Mouse (Mus musculus) v-Abl transformed pro-B cells (cell line): ENCODE measurements at regions not wholly inside any gene's neighbourhood (a gene's known extent, or its start where the extent isn't known, plus 50 kb on each side); places are given as distances from the start of the nearest gene placed in this dataset.

Experiments
- in situ Hi-C, 2 experiments: fragments of 400-800 bp; cut with MboI; formaldehyde crosslinking; loops; one replicate each; pipeline ENCODE4 v1.15.1; 2025; ENCODE audit not compliant: unreplicated experiment in 2 of 2

DNA sequence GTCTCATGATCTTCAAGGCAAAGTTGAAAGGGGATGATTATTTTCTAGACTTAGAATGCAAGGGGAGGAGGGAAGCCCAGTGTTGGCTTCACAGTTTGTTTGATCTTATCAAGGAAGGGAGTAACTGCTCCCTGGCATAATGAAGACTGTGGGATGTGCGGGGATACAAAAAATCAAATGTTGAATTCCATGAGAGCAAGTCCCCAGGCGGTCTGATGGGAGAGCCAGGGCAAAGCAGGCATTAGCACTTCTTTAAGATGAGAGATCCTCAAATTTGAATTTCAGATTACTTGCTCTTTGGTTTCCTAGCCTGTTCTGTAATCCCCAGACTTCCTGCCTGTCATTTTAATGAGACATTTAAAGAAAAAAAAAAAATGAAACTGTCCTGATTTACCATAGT, 525.6 kb upstream of the Man1a start:
- in situ Hi-C loops = no loop called here

GRCm38 (mm10) chr10:54595072-54595471, 518.7 kb upstream of the Man1a start:
- in situ Hi-C loops = no loop called here

GRCm38 (mm10) chr10:54558636-54559035, 482.2 kb upstream of the Man1a start:
- in situ Hi-C loops = loop anchor here in 1 of 2 experiments (25.0 kb wide), 1 partner anchor 696 kb away; no protein-coding TSS in a partner anchor

- in situ Hi-C loops = loop anchor here in 1 of 2 experiments (25.0 kb wide), 1 partner anchor 690 kb away; no protein-coding TSS in a partner anchor
These were observed 475.5 kb upstream of the Man1a start for GRCm38 (mm10) chr10:54551734-54552397.

- in situ Hi-C loops = loop anchor here in 1 of 2 experiments (25.0 kb wide), 1 partner anchor 688 kb away; no protein-coding TSS in a partner anchor
These were observed 474.3 kb upstream of the Man1a start for GRCm38 (mm10) chr10:54550665-54551064.

GRCm38 (mm10) chr10:54548977-54549376, 472.6 kb upstream of the Man1a start:
- in situ Hi-C loops = no loop called here

DNA sequence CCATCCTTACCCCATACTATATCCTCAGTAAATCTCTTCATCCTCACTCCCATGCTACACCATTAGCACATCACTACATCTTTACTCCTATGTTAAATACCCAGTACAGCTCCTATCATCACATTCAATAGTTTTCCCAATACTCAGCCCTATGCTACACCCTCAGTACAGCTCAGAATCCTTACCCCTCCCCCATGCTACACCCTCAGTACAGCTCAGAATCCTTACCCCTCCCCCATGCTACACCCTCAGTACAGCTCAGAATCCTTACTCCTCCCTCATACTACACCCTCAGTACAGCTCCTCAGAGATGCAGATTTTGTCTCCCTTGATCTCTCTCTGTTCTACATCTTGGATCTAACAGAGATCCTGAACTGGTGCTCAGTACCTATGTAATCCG, 472.1 kb upstream of the Man1a start:
- in situ Hi-C loops = no loop called here

DNA sequence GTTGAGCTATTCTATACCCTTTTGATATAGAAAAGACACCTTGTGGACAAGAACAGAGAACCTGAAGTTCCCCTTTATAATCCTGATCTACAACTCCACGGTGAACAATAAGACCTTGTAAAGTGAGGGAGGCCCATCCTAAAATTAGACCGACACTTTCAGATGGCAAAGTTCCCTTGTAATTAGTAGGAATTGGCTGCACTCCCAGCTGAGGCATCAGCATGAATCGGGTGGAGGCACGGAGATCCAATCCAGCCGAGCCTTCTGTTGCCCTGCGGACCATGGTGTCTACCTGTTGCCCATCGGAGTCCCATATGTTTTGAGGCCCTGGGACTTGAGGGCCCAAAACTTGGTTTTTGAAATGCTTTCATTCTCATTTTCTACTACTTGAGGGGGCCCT, 456.2 kb upstream of the Man1a start:
- in situ Hi-C loops = no loop called here

DNA sequence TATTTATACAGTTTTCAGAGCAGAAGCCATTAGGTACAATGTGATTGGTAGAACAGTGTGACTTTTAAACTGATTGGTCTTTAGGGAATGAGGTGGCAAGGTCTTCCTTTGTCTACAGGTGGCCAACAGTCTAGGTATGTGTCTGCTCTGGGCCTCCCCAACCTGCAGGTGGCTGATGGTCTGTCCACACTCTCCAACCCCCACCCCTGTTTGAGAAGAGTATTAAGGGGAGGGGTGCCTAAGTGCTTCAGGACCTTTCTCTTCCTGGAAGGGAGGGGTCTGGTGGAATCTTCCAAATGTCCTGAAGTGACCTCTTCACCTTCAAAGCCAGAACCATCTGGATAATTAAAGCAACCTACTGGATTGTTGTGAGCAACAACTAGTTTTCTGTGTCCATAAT, 434.4 kb upstream of the Man1a start:
- in situ Hi-C loops = no loop called here

DNA sequence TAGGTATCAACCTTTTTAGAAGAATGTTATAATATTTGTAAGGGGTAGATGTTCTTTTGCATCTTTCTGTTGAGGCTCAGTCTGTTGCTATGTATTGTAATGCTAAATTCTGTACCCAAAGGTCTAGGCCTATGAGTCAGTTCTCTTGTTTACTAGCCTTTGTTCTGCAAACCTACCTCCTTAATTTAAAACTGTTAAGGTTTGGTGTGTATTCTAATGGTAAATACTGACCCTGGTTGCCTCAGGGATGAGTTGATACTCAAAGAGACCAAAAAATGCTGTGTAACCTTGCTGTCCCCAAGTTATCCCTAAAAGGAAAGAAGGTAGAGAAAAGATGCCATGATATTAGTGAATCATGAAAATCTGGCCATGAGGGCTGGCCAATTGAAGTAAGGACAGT, 433.4 kb upstream of the Man1a start:
- in situ Hi-C loops = no loop called here
